Mouse (Mus musculus): ENCODE measurements at regions not wholly inside any gene's neighbourhood (a gene's known extent, or its start where the extent isn't known, plus 50 kb on each side); places are given as distances from the start of the nearest gene placed in this dataset.

DNA sequence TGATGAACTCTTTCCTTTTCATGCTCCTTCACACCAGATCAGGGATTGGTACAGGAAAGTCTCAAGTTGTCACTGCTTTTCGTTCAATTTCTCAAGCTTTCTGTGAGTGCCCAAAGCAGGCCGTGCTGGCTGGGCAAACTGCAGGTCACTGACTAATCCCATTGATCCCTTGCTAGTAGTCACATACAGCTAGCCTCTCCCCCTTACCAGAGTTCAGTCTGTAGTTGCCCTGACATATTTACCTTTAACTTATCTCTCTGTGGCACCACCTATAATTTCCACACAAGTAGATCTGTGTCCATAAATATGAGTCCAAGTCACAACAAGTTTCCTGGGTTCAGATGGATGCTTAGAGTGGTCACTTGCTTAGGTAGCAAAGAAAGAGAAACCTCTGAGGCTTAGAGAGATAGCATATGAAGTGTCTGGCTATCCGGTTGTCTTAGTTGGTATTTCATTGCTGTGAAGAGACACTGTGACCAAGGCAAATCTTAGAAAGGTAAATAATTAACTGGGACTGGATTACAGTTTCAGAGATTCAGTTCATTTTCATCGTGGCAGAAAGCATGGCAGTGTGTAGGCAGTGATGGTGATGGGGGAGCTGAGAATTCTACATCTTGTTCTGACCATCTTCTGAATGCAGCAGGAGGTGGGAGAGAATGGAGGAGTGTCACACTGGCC, 362.8 kb upstream of the Pcsk5 start:
- 74% methylated on average over 4 of the region's 4 CpGs for WGBS
- DNase-seq (ENCODE audit: extremely low spot score, low spot score) = no peak
- Histone ChIP-seq H3K27me3 (ENCODE audit: poor library complexity, severe bottlenecking) (no peaks in the 10 kb centered on the region), H3K36me3 (replicated peaks) (no peaks in the 10 kb centered on the region), H3K4me3 (no peak overlapping the region), H3K9me3 (no peaks in the 10 kb centered on the region), H3K27ac (no peak overlapping the region), H3K4me1 (no peaks in the 10 kb centered on the region)

GRCm38 (mm10) chr19:18189102-18189742, 351.8 kb upstream of the Pcsk5 start:
- DNase-seq (ENCODE audit: extremely low spot score, low spot score) = no peak
- no peak overlapping the region for H3K4me3 ChIP-seq
- peaks cover 18% of the 10 kb centered on the region for H3K4me1 ChIP-seq
- no peaks in the 10 kb centered on the region for H3K9me3 ChIP-seq
- H3K27ac ChIP-seq = no peak overlapping the region
- no peaks in the 10 kb centered on the region for H3K27me3 ChIP-seq (ENCODE audit: poor library complexity, severe bottlenecking)
- WGBS = 52% methylated on average over 4 of the region's 4 CpGs
- H3K36me3 ChIP-seq (replicated peaks) = no peaks in the 10 kb centered on the region

GRCm38 (mm10) chr19:18188122-18188866, 350.9 kb upstream of the Pcsk5 start:
- H3K4me3 ChIP-seq = no peak overlapping the region
- no peaks in the 10 kb centered on the region for H3K9me3 ChIP-seq
- no peak for DNase-seq (ENCODE audit: extremely low spot score, low spot score)
- peaks cover 18% of the 10 kb centered on the region for H3K4me1 ChIP-seq
- no peak overlapping the region for H3K27ac ChIP-seq
- H3K27me3 ChIP-seq (ENCODE audit: poor library complexity, severe bottlenecking) = no peaks in the 10 kb centered on the region
- WGBS = 52% methylated on average over 9 of the region's 9 CpGs
- no peaks in the 10 kb centered on the region for H3K36me3 ChIP-seq (replicated peaks)

GRCm38 (mm10) chr19:18185767-18186554, 348.5 kb upstream of the Pcsk5 start:
- no peaks in the 10 kb centered on the region for H3K9me3 ChIP-seq
- H3K4me1 ChIP-seq = peaks cover 18% of the 10 kb centered on the region
- WGBS = 95% methylated on average over 1 of the region's 1 CpGs
- no peak overlapping the region for H3K4me3 ChIP-seq
- H3K36me3 ChIP-seq (replicated peaks) = no peaks in the 10 kb centered on the region
- DNase-seq (ENCODE audit: extremely low spot score, low spot score) = no peak
- H3K27ac ChIP-seq = no peak overlapping the region
- H3K27me3 ChIP-seq (ENCODE audit: poor library complexity, severe bottlenecking) = no peaks in the 10 kb centered on the region

- Histone ChIP-seq H3K27me3 (ENCODE audit: poor library complexity, severe bottlenecking) (no peaks in the 10 kb centered on the region), H3K27ac (no peak overlapping the region), H3K9me3 (no peaks in the 10 kb centered on the region), H3K4me3 (no peak overlapping the region), H3K4me1 (peaks cover 18% of the 10 kb centered on the region), H3K36me3 (replicated peaks) (no peaks in the 10 kb centered on the region)
- WGBS = 86% methylated on average over 2 of the region's 2 CpGs
- no peak for DNase-seq (ENCODE audit: extremely low spot score, low spot score)
Observed at GRCm38 (mm10) chr19:18185211-18185610, 347.8 kb upstream of the Pcsk5 start.

- no peaks in the 10 kb centered on the region for H3K9me3 ChIP-seq
- 65% methylated on average over 3 of the region's 3 CpGs for WGBS
- no peaks in the 10 kb centered on the region for H3K36me3 ChIP-seq (replicated peaks)
- DNase-seq (ENCODE audit: extremely low spot score, low spot score) = no peak
- H3K4me3 ChIP-seq = no peak overlapping the region
- H3K27me3 ChIP-seq (ENCODE audit: poor library complexity, severe bottlenecking) = no peaks in the 10 kb centered on the region
- H3K4me1 ChIP-seq = no peaks in the 10 kb centered on the region
- H3K27ac ChIP-seq = no peak overlapping the region
Observed at GRCm38 (mm10) chr19:18176200-18176599, 338.8 kb upstream of the Pcsk5 start.

DNA sequence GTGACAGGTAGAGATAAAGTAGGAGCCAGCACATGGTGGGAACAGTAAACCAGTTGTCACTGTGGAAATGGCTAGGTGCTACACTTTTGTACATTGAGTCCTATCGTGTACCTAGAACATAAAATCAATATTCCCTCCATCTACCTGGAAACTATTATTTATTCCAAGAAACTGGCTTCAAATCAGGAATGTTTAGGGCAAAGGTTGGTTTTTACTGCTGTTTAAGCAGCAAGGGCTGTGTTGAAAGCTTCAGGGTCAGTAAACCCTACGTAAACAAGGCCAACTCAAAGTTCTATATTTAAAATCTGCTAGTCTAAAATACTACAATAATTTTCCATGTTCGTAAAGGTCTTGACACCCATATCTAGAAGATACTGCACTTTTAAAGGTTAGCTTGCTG, 309.1 kb upstream of the Pcsk5 start:
- Histone ChIP-seq H3K9me3 (no peaks in the 10 kb centered on the region), H3K36me3 (replicated peaks) (no peaks in the 10 kb centered on the region), H3K4me3 (no peak overlapping the region), H3K27me3 (ENCODE audit: poor library complexity, severe bottlenecking) (no peaks in the 10 kb centered on the region), H3K27ac (no peak overlapping the region), H3K4me1 (no peaks in the 10 kb centered on the region)
- WGBS = 94% methylated on average over 3 of the region's 3 CpGs
- DNase-seq (ENCODE audit: extremely low spot score, low spot score) = no peak

- Histone ChIP-seq H3K27me3 (ENCODE audit: poor library complexity, severe bottlenecking) (no peaks in the 10 kb centered on the region), H3K9me3 (no peaks in the 10 kb centered on the region), H3K4me1 (no peaks in the 10 kb centered on the region), H3K27ac (no peak overlapping the region), H3K36me3 (replicated peaks) (no peaks in the 10 kb centered on the region), H3K4me3 (no peak overlapping the region)
- WGBS = 95% methylated on average over 3 of the region's 3 CpGs
- DNase-seq (ENCODE audit: extremely low spot score, low spot score) = no peak
Observed at GRCm38 (mm10) chr19:18130936-18131335, 293.5 kb upstream of the Pcsk5 start.

DNA sequence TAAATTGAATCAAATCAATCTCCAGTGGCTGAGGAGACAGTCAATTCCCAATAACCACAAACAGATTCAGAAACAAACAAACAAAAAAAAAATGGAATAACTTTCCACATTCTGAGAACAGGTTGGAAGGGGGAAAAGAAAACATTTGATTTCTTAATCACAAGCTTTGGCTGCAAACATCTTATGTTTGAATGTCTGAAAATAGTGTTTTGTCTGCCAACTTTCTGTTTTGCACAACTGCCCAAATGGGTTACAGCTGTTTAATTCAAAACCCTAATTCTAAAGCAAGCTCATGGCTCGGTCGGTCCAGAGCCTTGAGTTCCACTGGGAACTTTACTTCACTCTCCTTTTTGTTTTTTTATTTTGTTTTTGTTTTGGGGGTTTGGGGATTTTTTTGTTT, 291.4 kb upstream of the Pcsk5 start:
- Histone ChIP-seq H3K9me3 (no peaks in the 10 kb centered on the region), H3K36me3 (replicated peaks) (no peaks in the 10 kb centered on the region), H3K4me1 (no peaks in the 10 kb centered on the region), H3K4me3 (no peak overlapping the region), H3K27me3 (ENCODE audit: poor library complexity, severe bottlenecking) (no peaks in the 10 kb centered on the region), H3K27ac (no peak overlapping the region)
- 92% methylated on average over 2 of the region's 2 CpGs for WGBS
- no peak for DNase-seq (ENCODE audit: extremely low spot score, low spot score)

DNA sequence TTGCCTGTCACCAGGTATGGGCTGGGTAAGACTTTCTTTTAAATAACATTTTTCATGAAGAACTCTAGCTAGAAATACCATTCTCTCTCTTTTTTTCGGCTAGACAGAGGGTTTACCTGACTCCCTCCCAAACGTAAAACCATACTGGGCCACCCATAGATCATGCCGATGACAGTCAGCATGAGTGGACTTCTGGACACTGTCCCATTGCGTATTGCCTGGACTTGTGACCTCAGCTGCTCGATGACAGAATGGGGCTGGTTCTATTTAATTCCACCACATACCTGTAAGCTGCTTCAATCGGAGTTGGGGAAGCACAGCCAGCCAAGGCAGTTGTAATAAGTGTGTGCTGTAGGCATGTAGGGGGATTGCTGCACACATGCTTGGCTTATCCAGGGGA, 268.8 kb upstream of the Pcsk5 start:
- no peak for DNase-seq (ENCODE audit: extremely low spot score, low spot score)
- H3K9me3 ChIP-seq = no peaks in the 10 kb centered on the region
- no peaks in the 10 kb centered on the region for H3K36me3 ChIP-seq (replicated peaks)
- no peak overlapping the region for H3K4me3 ChIP-seq
- WGBS = 90% methylated on average over 6 of the region's 6 CpGs
- H3K4me1 ChIP-seq = peaks cover 13% of the 10 kb centered on the region
- no peaks in the 10 kb centered on the region for H3K27me3 ChIP-seq (ENCODE audit: poor library complexity, severe bottlenecking)
- no peak overlapping the region for H3K27ac ChIP-seq

- no peak overlapping the region for H3K27ac ChIP-seq
- 89% methylated on average over 2 of the region's 2 CpGs for WGBS
- H3K9me3 ChIP-seq = no peaks in the 10 kb centered on the region
- H3K4me1 ChIP-seq = peaks cover 14% of the 10 kb centered on the region
- H3K4me3 ChIP-seq = no peak overlapping the region
- no peak for DNase-seq (ENCODE audit: extremely low spot score, low spot score)
- H3K27me3 ChIP-seq (ENCODE audit: poor library complexity, severe bottlenecking) = no peaks in the 10 kb centered on the region
- H3K36me3 ChIP-seq (replicated peaks) = no peaks in the 10 kb centered on the region
Observed at GRCm38 (mm10) chr19:18104590-18104989, 267.2 kb upstream of the Pcsk5 start.

GRCm38 (mm10) chr19:18101423-18102341, 264.2 kb upstream of the Pcsk5 start:
- DNase-seq (ENCODE audit: extremely low spot score, low spot score) = no peak
- no peak overlapping the region for H3K4me3 ChIP-seq
- peaks cover 14% of the 10 kb centered on the region for H3K4me1 ChIP-seq
- H3K9me3 ChIP-seq = no peaks in the 10 kb centered on the region
- H3K27me3 ChIP-seq (ENCODE audit: poor library complexity, severe bottlenecking) = no peaks in the 10 kb centered on the region
- H3K36me3 ChIP-seq (replicated peaks) = no peaks in the 10 kb centered on the region
- 0 out of 2 replicates have a peak overlapping the region, but pooled peaks have one; percentile 36 for H3K27ac ChIP-seq
- 30% methylated on average over 4 of the region's 4 CpGs for WGBS

All from forebrain, embryonic 10.5 days (tissue).